Mouse (Mus musculus) small intestine, adult 2 months (tissue): ENCODE results near the gene Vgll3.

Experiments used
- CTCF ChIP-seq: fragments of 200-500 bp; IDR thresholded peaks from 2 replicates; pipeline ENCODE4 v1.5.1; 2012; ENCODE audit warnings: low read depth, mild to moderate bottlenecking, control low read depth, inconsistent platforms, low read length, moderate library complexity, mixed read lengths; ENCODE audit not compliant: insufficient replicate concordance, insufficient read length; ENCODE audit errors: extremely low read depth
- POLR2A ChIP-seq: fragments of 200-500 bp; IDR thresholded peaks from 2 replicates; pipeline ENCODE4 v1.6.1; 2012; ENCODE audit warnings: low read depth, mild to moderate bottlenecking, control low read depth, inconsistent platforms, low read length, moderate library complexity

GRCm38 (mm10) chr16:65829096-65829495 lies 14.0 kb downstream of the Vgll3 start:
- TF ChIP-seq CTCF (no peak), POLR2A (no peak)
